Mouse (Mus musculus) liver, postnatal 0 days (tissue): ENCODE measurements around the gene Tstd1.

Source experiments
- CTCF ChIP-seq: sonication (generic); IDR thresholded peaks from 2 replicates; pipeline ENCODE4 v1.5.1; 2016; ENCODE audit warnings: antibody characterized with exemption, low read depth
- EP300 ChIP-seq: IDR thresholded peaks from 2 replicates; pipeline ENCODE4 v1.6.1; 2016; ENCODE audit warnings: antibody characterized with exemption, low read depth, mild to moderate bottlenecking

DNA sequence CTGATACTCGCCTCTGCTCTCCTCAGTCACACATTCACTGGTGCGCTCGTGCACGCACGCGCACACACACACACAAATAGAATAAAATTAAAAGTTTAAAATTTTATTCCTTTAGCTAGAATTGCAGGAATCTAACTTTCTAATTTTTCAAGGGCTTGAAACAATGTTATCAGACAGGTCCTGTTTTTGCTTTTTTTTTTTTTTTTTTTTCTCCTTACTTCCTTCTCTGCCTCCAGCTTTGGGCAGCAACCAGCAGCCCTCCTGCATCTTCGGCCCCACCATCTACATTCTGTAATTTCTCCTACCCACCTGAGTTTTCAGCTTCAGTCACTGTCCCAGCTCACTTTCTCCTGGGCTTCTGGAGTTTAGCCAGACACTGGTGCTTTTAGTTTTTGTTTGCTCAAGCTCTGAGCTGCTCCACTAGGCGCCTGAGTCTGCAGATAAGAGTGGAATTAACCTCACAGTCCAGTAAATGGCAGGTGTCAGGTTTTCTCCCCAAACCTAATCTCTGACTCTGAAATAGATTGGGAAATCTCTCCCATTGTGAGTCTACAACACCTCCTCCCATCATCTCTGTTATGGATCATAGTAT lies 3.9 kb downstream of the Tstd1 start:
- no peak for TF ChIP-seq CTCF
- no peak for TF ChIP-seq EP300
